Mouse (Mus musculus): ENCODE measurements around the gene Riok2.

- no peak for TF ChIP-seq EP300 (IDR thresholded peaks at IDR 0.05; ENCODE audit: low read depth)
- no peak for TF ChIP-seq CTCF (IDR thresholded peaks at IDR 0.05; ENCODE audit: low read depth)
Measured at GRCm38 (mm10) chr17:17375581-17375980, 1.5 kb downstream of the Riok2 start.
